Mouse (Mus musculus) stomach, embryonic 15.5 days (tissue): ENCODE measurements at regions not wholly inside any gene's neighbourhood (a gene's known extent, or its start where the extent isn't known, plus 50 kb on each side); places are given as distances from the start of the nearest gene placed in this dataset.
"Not testable (repeated sequence)": the region's sequence is repeated elsewhere in the genome, so short reads cannot be mapped to it uniquely, and the experiment has no call there.

Source experiments
- ATAC-seq: fragments of 200-750 bp; cut with Nextera tagmentation; 2 replicates; pipeline ENCODE4 v1.8.0; 2017; ENCODE audit warnings: low read depth, moderate number of reproducible peaks, moderate TSS enrichment; ENCODE audit not compliant: insufficient read depth, low FRiP score
- H3K27ac ChIP-seq: fragments of 300-500 bp; sonication (generic); 2 replicates; pipeline ENCODE4 v1.5.1; 2015; ENCODE audit warnings: mild to moderate bottlenecking, inconsistent platforms
- H3K27me3 ChIP-seq: fragments of 300-500 bp; sonication (generic); replicated peaks from 2 replicates; pipeline ENCODE4 v1.6.1; 2015; ENCODE audit warnings: inconsistent platforms
- H3K36me3 ChIP-seq: fragments of 300-500 bp; sonication (generic); 2 replicates; pipeline ENCODE4 v1.6.1; 2015; ENCODE audit warnings: inconsistent platforms
- H3K4me1 ChIP-seq: fragments of 300-500 bp; sonication (generic); 2 replicates; pipeline ENCODE4 v1.6.1; 2015; ENCODE audit warnings: inconsistent platforms
- H3K4me2 ChIP-seq: fragments of 300-500 bp; sonication (generic); 2 replicates; pipeline ENCODE4 v1.6.1; 2015; ENCODE audit warnings: mild to moderate bottlenecking, inconsistent platforms
- H3K4me3 ChIP-seq: fragments of 300-500 bp; sonication (generic); replicated peaks from 2 replicates; pipeline ENCODE4 v1.5.1; 2015; ENCODE audit warnings: inconsistent platforms
- H3K9ac ChIP-seq: fragments of 300-500 bp; sonication (generic); 2 replicates; pipeline ENCODE4 v1.6.1; 2015; ENCODE audit warnings: inconsistent platforms
- H3K9me3 ChIP-seq: fragments of 300-500 bp; sonication (generic); 2 replicates; pipeline ENCODE4 v1.6.1; 2016; ENCODE audit warnings: inconsistent platforms
- WGBS: fragments of 180-500 bp; shearing (Covaris S2); methylation state at CpG from one replicate; pipeline ENCODE4 v1.1.7; 2015; 5-methylcytosine and 5-hydroxymethylcytosine counted together

- H3K4me2 ChIP-seq, H3K36me3 ChIP-seq, ATAC-seq, H3K4me3 ChIP-seq, H3K27ac ChIP-seq, H3K9me3 ChIP-seq, H3K4me1 ChIP-seq, H3K9ac ChIP-seq, H3K27me3 ChIP-seq: not testable (repeated sequence)
- WGBS = 88% methylated on average over 3 of the region's 3 CpGs
Observed at GRCm38 (mm10) chr2:109791921-109792320, 98.7 kb upstream of the Lin7c start.

GRCm38 (mm10) chr2:109816993-109817392, 73.7 kb upstream of the Lin7c start:
- H3K4me1 ChIP-seq = 0 out of 2 replicates have a peak, but pooled peaks cover 2% of the 10 kb centered on the region
- no peaks in the 10 kb centered on the region for H3K27me3 ChIP-seq
- H3K36me3 ChIP-seq = no peaks in the 10 kb centered on the region
- 81% methylated on average over 1 of the region's 1 CpGs for WGBS
- H3K27ac ChIP-seq = no peak overlapping the region
- no peaks in the 10 kb centered on the region for H3K9me3 ChIP-seq
- no peak overlapping the region for H3K4me3 ChIP-seq
- H3K9ac ChIP-seq = no peak overlapping the region
- ATAC-seq = no peak
- H3K4me2 ChIP-seq = no peak overlapping the region

DNA sequence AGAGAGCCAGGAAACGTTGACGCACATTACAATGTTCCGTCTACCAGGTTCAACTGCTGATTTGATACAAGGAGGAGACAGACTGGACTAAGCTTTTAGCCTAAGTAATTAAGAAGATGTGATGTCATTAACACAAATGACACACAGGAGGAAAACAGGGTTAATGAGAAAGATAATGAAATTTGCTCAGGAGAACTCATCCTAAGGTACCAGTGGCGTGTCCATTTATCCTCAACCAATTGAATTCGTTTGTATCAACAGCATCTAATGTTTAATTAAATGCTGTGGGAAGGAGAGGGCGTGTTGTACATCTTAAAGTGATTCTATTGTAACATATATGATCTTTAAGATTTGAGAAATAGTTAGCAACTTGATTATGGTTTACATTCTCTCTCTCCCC, 70.3 kb upstream of the Lin7c start:
- H3K9ac ChIP-seq = no peak overlapping the region
- no peaks in the 10 kb centered on the region for H3K9me3 ChIP-seq
- no peak for ATAC-seq
- H3K36me3 ChIP-seq = no peaks in the 10 kb centered on the region
- no peak overlapping the region for H3K4me3 ChIP-seq
- no peaks in the 10 kb centered on the region for H3K27me3 ChIP-seq
- 75% methylated on average over 6 of the region's 6 CpGs for WGBS
- no peak overlapping the region for H3K4me2 ChIP-seq
- H3K4me1 ChIP-seq = 0 out of 2 replicates have a peak, but pooled peaks cover 2% of the 10 kb centered on the region
- H3K27ac ChIP-seq = no peak overlapping the region

GRCm38 (mm10) chr2:109820869-109821268, 69.8 kb upstream of the Lin7c start:
- no peak overlapping the region for H3K27ac ChIP-seq
- H3K4me3 ChIP-seq = no peak overlapping the region
- 48% methylated on average over 1 of the region's 1 CpGs for WGBS
- H3K27me3 ChIP-seq = no peaks in the 10 kb centered on the region
- H3K4me1 ChIP-seq = 0 out of 2 replicates have a peak, but pooled peaks cover 2% of the 10 kb centered on the region
- no peak overlapping the region for H3K9ac ChIP-seq
- H3K36me3 ChIP-seq = no peaks in the 10 kb centered on the region
- no peak overlapping the region for H3K4me2 ChIP-seq
- no peaks in the 10 kb centered on the region for H3K9me3 ChIP-seq
- peak; percentile 71; the same call in 1 of the 2 replicates for ATAC-seq

- Histone ChIP-seq H3K9ac (no peak overlapping the region), H3K4me2 (no peak overlapping the region)
- WGBS = 75% methylated on average over 4 of the region's 4 CpGs
Observed at GRCm38 (mm10) chr2:109822993-109823830, 67.4 kb upstream of the Lin7c start.

GRCm38 (mm10) chr2:109840258-109840657, 50.4 kb upstream of the Lin7c start:
- H3K27me3 ChIP-seq = no peaks in the 10 kb centered on the region
- H3K9ac ChIP-seq = no peak overlapping the region
- ATAC-seq = no peak
- H3K36me3 ChIP-seq = no peaks in the 10 kb centered on the region
- 74% methylated on average over 2 of the region's 2 CpGs for WGBS
- H3K4me3 ChIP-seq = no peak overlapping the region
- H3K9me3 ChIP-seq = no peaks in the 10 kb centered on the region
- H3K4me1 ChIP-seq = no peaks in the 10 kb centered on the region
- no peak overlapping the region for H3K27ac ChIP-seq
- no peak overlapping the region for H3K4me2 ChIP-seq

More at GRCm38 (mm10) chr2:109822993-109823830, 67.4 kb upstream of the Lin7c start:
- Histone ChIP-seq H3K4me3 (no peak overlapping the region), H3K4me1 (0 out of 2 replicates have a peak, but pooled peaks cover 2% of the 10 kb centered on the region), H3K9me3 (no peaks in the 10 kb centered on the region), H3K36me3 (no peaks in the 10 kb centered on the region), H3K27me3 (no peaks in the 10 kb centered on the region), H3K27ac (no peak overlapping the region)
- no peak for ATAC-seq
